Mouse (Mus musculus) limb, embryonic 11.5 days (tissue): Measurements from ENCODE around the gene Gpr179. TPM values are rescaled to one million over a fixed set of nuclear protein-coding genes. Genes with fewer than 3 reads are reported as not detected.

ENCODE experiments used
- ATAC-seq: fragments of 200-750 bp; cut with Nextera tagmentation; 2 replicates; pipeline ENCODE4 v1.8.0; 2017; ENCODE audit warnings: low read depth; ENCODE audit not compliant: insufficient number of reproducible peaks, low FRiP score, low TSS enrichment
- DNase-seq: peaks from one replicate; pipeline ENCODE4 v3.0.0-alpha.2; 2015; ENCODE audit warnings: low spot score
- H3K27ac ChIP-seq: fragments of 300-500 bp; sonication (generic); replicated peaks from 2 replicates; pipeline ENCODE4 v1.5.1; 2014; ENCODE audit warnings: low read depth, mild to moderate bottlenecking, low read length
- H3K27me3 ChIP-seq: fragments of 300-500 bp; sonication (generic); 2 replicates; pipeline ENCODE4 v1.6.1; 2014; ENCODE audit warnings: mild to moderate bottlenecking, low read length, mixed read lengths; ENCODE audit not compliant: control insufficient read depth, insufficient read depth
- H3K36me3 ChIP-seq: fragments of 300-500 bp; sonication (generic); 2 replicates; pipeline ENCODE4 v1.6.1; 2014; ENCODE audit warnings: mild to moderate bottlenecking, low read length, moderate library complexity, mixed read lengths; ENCODE audit not compliant: control insufficient read depth, insufficient read depth
- H3K4me1 ChIP-seq: fragments of 300-500 bp; sonication (generic); 2 replicates; pipeline ENCODE4 v1.6.1; 2014; ENCODE audit warnings: low read length, mixed read lengths; ENCODE audit not compliant: control insufficient read depth, insufficient read depth
- H3K4me2 ChIP-seq: fragments of 300-500 bp; sonication (generic); 2 replicates; pipeline ENCODE4 v1.6.1; 2014; ENCODE audit warnings: low read depth, mild to moderate bottlenecking, moderate library complexity; ENCODE audit not compliant: severe bottlenecking
- H3K4me3 ChIP-seq: fragments of 300-500 bp; sonication (generic); 2 replicates; pipeline ENCODE4 v1.5.1; 2014; ENCODE audit warnings: low read depth, low read length
- H3K9ac ChIP-seq: fragments of 300-500 bp; sonication (generic); 2 replicates; pipeline ENCODE4 v1.6.1; 2014; ENCODE audit warnings: mild to moderate bottlenecking, low read length
- H3K9me3 ChIP-seq: fragments of 300-500 bp; sonication (generic); 2 replicates; pipeline ENCODE4 v1.6.1; 2016; ENCODE audit warnings: low read length; ENCODE audit not compliant: control insufficient read depth
- WGBS: fragments of 180-500 bp; shearing (Covaris S2); extraction: QIAGEN DNeasy Blood & Tissue Kit; methylation state at CpG from one replicate; pipeline ENCODE4 v1.1.7; 2014; 5-methylcytosine and 5-hydroxymethylcytosine counted together
- polyA plus RNA-seq: library from polyadenylated mRNA; unstranded; fragments of >200 nt; fragmentation: Nextera tagmentation; extraction: Ambion mirVana; gene quantifications from 2 replicates; pipeline ENCODE4 v1.2.1, GENCODE M21; 2014

Gene Gpr179
- polyA plus RNA-seq, 1 experiment from 2014 or later: 0.04 TPM

GRCm38 (mm10) chr11:97302231-97302781, 49.6 kb downstream of the Gpr179 start:
- ATAC-seq (no peak), DNase-seq (no peak)
- no peak overlapping the region for H3K27ac ChIP-seq
- H3K27me3 ChIP-seq: no peaks in the 10 kb centered on the region
- H3K9ac ChIP-seq: no peak overlapping the region
- 37% methylated on average over 7 of the region's 7 CpGs for WGBS
- no peaks in the 10 kb centered on the region for H3K4me1 ChIP-seq
- no peaks in the 10 kb centered on the region for H3K9me3 ChIP-seq
- no peak overlapping the region for H3K4me2 ChIP-seq
- H3K4me3 ChIP-seq: no peak overlapping the region
- H3K36me3 ChIP-seq: no peaks in the 10 kb centered on the region

GRCm38 (mm10) chr11:97301406-97301805, 50.5 kb downstream of the Gpr179 start:
- Histone ChIP-seq H3K4me2 (no peak overlapping the region), H3K27ac (no peak overlapping the region), H3K9ac (no peak overlapping the region), H3K9me3 (no peaks in the 10 kb centered on the region), H3K4me1 (no peaks in the 10 kb centered on the region), H3K4me3 (no peak overlapping the region), H3K36me3 (no peaks in the 10 kb centered on the region), H3K27me3 (no peaks in the 10 kb centered on the region)
- 90% methylated on average over 16 of the region's 16 CpGs for WGBS
- no peak for ATAC-seq
- no peak for DNase-seq

- ATAC-seq: no peak
- Histone ChIP-seq H3K27ac (no peak overlapping the region), H3K27me3 (no peaks in the 10 kb centered on the region), H3K9me3 (no peaks in the 10 kb centered on the region), H3K9ac (no peak overlapping the region), H3K4me1 (no peaks in the 10 kb centered on the region), H3K36me3 (no peaks in the 10 kb centered on the region), H3K4me3 (no peak overlapping the region), H3K4me2 (no peak overlapping the region)
- 92% methylated on average over 2 of the region's 2 CpGs for WGBS
- DNase-seq: no peak
Observed at GRCm38 (mm10) chr11:97299939-97300338, 51.9 kb downstream of the Gpr179 start.

GRCm38 (mm10) chr11:97296542-97296941, 55.3 kb downstream of the Gpr179 start:
- Histone ChIP-seq H3K9ac (no peak overlapping the region), H3K4me2 (no peak overlapping the region), H3K4me3 (no peak overlapping the region), H3K9me3 (no peaks in the 10 kb centered on the region), H3K4me1 (no peaks in the 10 kb centered on the region), H3K27ac (no peak overlapping the region), H3K36me3 (no peaks in the 10 kb centered on the region), H3K27me3 (no peaks in the 10 kb centered on the region)
- ATAC-seq (no peak), DNase-seq (no peak)
- WGBS: 95% methylated on average over 3 of the region's 4 CpGs

- DNase-seq (no peak), ATAC-seq (no peak)
- H3K27me3 ChIP-seq: no peaks in the 10 kb centered on the region
- H3K4me2 ChIP-seq: no peak overlapping the region
- no peak overlapping the region for H3K4me3 ChIP-seq
- no peaks in the 10 kb centered on the region for H3K9me3 ChIP-seq
- no peaks in the 10 kb centered on the region for H3K36me3 ChIP-seq
- H3K9ac ChIP-seq: no peak overlapping the region
- H3K4me1 ChIP-seq: no peaks in the 10 kb centered on the region
- H3K27ac ChIP-seq: no peak overlapping the region
- WGBS: 90% methylated on average over 1 of the region's 1 CpGs
Observed at GRCm38 (mm10) chr11:97292731-97293130, 59.1 kb downstream of the Gpr179 start.

GRCm38 (mm10) chr11:97289276-97290230, 62.3 kb downstream of the Gpr179 start:
- ATAC-seq: no peak
- Histone ChIP-seq H3K9me3 (no peaks in the 10 kb centered on the region), H3K4me1 (no peaks in the 10 kb centered on the region), H3K36me3 (no peaks in the 10 kb centered on the region), H3K4me2 (no peak overlapping the region), H3K27me3 (no peaks in the 10 kb centered on the region), H3K9ac (no peak overlapping the region), H3K4me3 (no peak overlapping the region), H3K27ac (no peak overlapping the region)
- DNase-seq: no peak
- 65% methylated on average over 12 of the region's 12 CpGs for WGBS

- DNase-seq (no peak), ATAC-seq (no peak)
- no peak overlapping the region for H3K9ac ChIP-seq
- no peaks in the 10 kb centered on the region for H3K9me3 ChIP-seq
- H3K4me1 ChIP-seq: no peaks in the 10 kb centered on the region
- no peaks in the 10 kb centered on the region for H3K36me3 ChIP-seq
- no peak overlapping the region for H3K4me3 ChIP-seq
- no peak overlapping the region for H3K27ac ChIP-seq
- no peak overlapping the region for H3K4me2 ChIP-seq
- no peaks in the 10 kb centered on the region for H3K27me3 ChIP-seq
Observed at GRCm38 (mm10) chr11:97287643-97288042, 64.2 kb downstream of the Gpr179 start.

- DNase-seq (no peak), ATAC-seq (no peak)
- no peak overlapping the region for H3K4me2 ChIP-seq
- no peak overlapping the region for H3K27ac ChIP-seq
- no peak overlapping the region for H3K4me3 ChIP-seq
- H3K27me3 ChIP-seq: no peaks in the 10 kb centered on the region
- no peaks in the 10 kb centered on the region for H3K36me3 ChIP-seq
- H3K9ac ChIP-seq: no peak overlapping the region
- H3K9me3 ChIP-seq: no peaks in the 10 kb centered on the region
- no peaks in the 10 kb centered on the region for H3K4me1 ChIP-seq
- 45% methylated on average over 6 of the region's 6 CpGs for WGBS
Observed at GRCm38 (mm10) chr11:97286973-97287372, 64.9 kb downstream of the Gpr179 start.
